16 mouse cellular contexts compared by ENCODE assay signal in the genomic region with DNA sequence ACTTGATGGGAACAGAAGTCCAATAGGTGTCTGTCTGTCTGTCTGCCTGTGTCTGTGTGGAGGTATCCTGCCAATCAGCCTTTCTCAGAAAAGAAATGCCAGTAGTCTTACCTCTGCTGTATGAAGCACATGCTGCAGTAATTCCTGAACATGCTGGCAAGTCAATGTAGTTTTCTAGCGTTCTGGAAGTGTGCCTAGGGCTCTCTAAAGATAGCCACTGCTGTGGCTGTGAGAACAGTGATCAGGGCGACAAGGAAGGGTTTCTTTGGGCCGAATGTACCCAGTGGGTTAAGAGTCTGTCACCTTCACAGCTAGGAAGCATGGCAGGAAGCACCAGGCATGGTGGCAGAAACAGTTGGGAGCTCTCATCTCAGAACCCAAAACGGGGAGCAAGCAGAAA. TPM values are rescaled to one million over a fixed set of nuclear protein-coding genes. Genes with fewer than 3 reads are reported as not detected.
DNase-seq lines count a peak whose midpoint lies in the region; ATAC-seq lines count a peak whose summit lies in the region.
"Had no signal": no experiment of that assay in that cellular context is flagged by ENCODE, and none has a peak within 500 bp of the region (broad histone marks: within the 10 kb centered on the region; RNA-seq: fewer than 3 reads in every experiment).

No protein-coding gene starts in this region.

- no peak overlapping the region for H3K4me2 ChIP-seq in heart, embryonic 12.5 days
- no peak overlapping the region for H3K4me2 ChIP-seq in limb, embryonic 11.5 days (ENCODE audit: low read depth, severe bottlenecking)
- H3K4me2 ChIP-seq in midbrain, embryonic 13.5 days (replicated peaks) = no peak overlapping the region
- H3K4me2 ChIP-seq: kidney, embryonic 15.5 days; limb, embryonic 13.5 days; midbrain, embryonic 12.5 days had no signal

- peaks cover 1% of the 10 kb centered on the region for H3K4me1 ChIP-seq in heart, embryonic 12.5 days (replicated peaks)
- no peaks in the 10 kb centered on the region for H3K4me1 ChIP-seq in limb, embryonic 11.5 days (ENCODE audit: control insufficient read depth, insufficient read depth, low read length)
- no peaks in the 10 kb centered on the region for H3K4me1 ChIP-seq in limb, embryonic 10.5 days
- H3K4me1 ChIP-seq in midbrain, embryonic 13.5 days (replicated peaks) = no peaks in the 10 kb centered on the region
- H3K4me1 ChIP-seq: kidney, embryonic 15.5 days; limb, embryonic 13.5 days; midbrain, embryonic 12.5 days had no signal

- peaks cover 7% of the 10 kb centered on the region; the same call in 1 of the 2 replicates for H3K9me3 ChIP-seq in heart, embryonic 12.5 days (replicated peaks)
- peaks cover 6% of the 10 kb centered on the region; the same call in 1 of the 2 replicates for H3K9me3 ChIP-seq in limb, embryonic 11.5 days (ENCODE audit: control insufficient read depth, low read length)
- H3K9me3 ChIP-seq in limb, embryonic 10.5 days (replicated peaks) = no peaks in the 10 kb centered on the region
- H3K9me3 ChIP-seq in midbrain, embryonic 13.5 days = no peaks in the 10 kb centered on the region; the same call in 1 of the 2 replicates
- H3K9me3 ChIP-seq: kidney, embryonic 15.5 days had no signal

- no peak overlapping the region for H3K4me3 ChIP-seq in heart, embryonic 12.5 days
- H3K4me3 ChIP-seq in limb, embryonic 11.5 days (ENCODE audit: low read depth, low read length) = no peak overlapping the region
- H3K4me3 ChIP-seq in limb, embryonic 10.5 days = no peak overlapping the region
- no peak overlapping the region for H3K4me3 ChIP-seq in midbrain, embryonic 13.5 days (replicated peaks)
- H3K4me3 ChIP-seq: heart, adult 2 months; kidney, embryonic 15.5 days; limb, embryonic 13.5 days; midbrain, embryonic 12.5 days had no signal

- H3K9ac ChIP-seq in heart, embryonic 12.5 days = no peak overlapping the region
- H3K9ac ChIP-seq in limb, embryonic 11.5 days (ENCODE audit: low read length) = no peak overlapping the region
- H3K9ac ChIP-seq in midbrain, embryonic 13.5 days (replicated peaks) = no peak overlapping the region
- H3K9ac ChIP-seq: kidney, embryonic 15.5 days; limb, embryonic 13.5 days; liver, postnatal 0 days; midbrain, embryonic 12.5 days had no signal

- H3K36me3 ChIP-seq in heart, embryonic 12.5 days = peaks cover 55% of the 10 kb centered on the region
- H3K36me3 ChIP-seq in limb, embryonic 11.5 days (ENCODE audit: control insufficient read depth, insufficient read depth, low read length) = peaks cover 19% of the 10 kb centered on the region
- peaks cover 96% of the 10 kb centered on the region for H3K36me3 ChIP-seq in limb, embryonic 10.5 days
- H3K36me3 ChIP-seq in midbrain, embryonic 13.5 days = peaks cover 62% of the 10 kb centered on the region

- 65% methylated on average over 4 of the region's 4 CpGs for WGBS in heart, embryonic 12.5 days
- 87% methylated on average over 4 of the region's 4 CpGs for WGBS in limb, embryonic 11.5 days
- WGBS in limb, embryonic 10.5 days = 89% methylated on average over 4 of the region's 4 CpGs
- 90% methylated on average over 4 of the region's 4 CpGs for WGBS in midbrain, embryonic 13.5 days

- ATAC-seq in heart, embryonic 12.5 days (ENCODE audit: insufficient number of reproducible peaks, low FRiP score) = no peak; the same call in 1 of the 2 replicates
- ATAC-seq in limb, embryonic 11.5 days (ENCODE audit: insufficient number of reproducible peaks, low FRiP score, low TSS enrichment, low read depth) = no peak
- ATAC-seq in midbrain, embryonic 13.5 days = no peak
- ATAC-seq: hindbrain, embryonic 16.5 days; liver, postnatal 0 days had no signal

- peak; percentile 22 for DNase-seq in cerebellum, adult 9-10 months
- DNase-seq in cerebellum, adult 9-11 months = no peak
- peak; percentile 56 to 72 for DNase-seq in heart, adult 18-20 months
- peak; percentile 20 for DNase-seq in limb, embryonic 11.5 days (ENCODE audit: low spot score)
- DNase-seq in limb, embryonic 10.5 days (ENCODE audit: low spot score) = no peak
- DNase-seq in telencephalon, adult 2 months (ENCODE audit: low read depth, low spot score) = peak; percentile 45
- DNase-seq: liver, postnatal 0 days; lung, postnatal 36 days; thymus, postnatal 4 days had no signal

- no peaks in the 10 kb centered on the region for H3K27me3 ChIP-seq in heart, embryonic 12.5 days (replicated peaks)
- H3K27me3 ChIP-seq in limb, embryonic 11.5 days (ENCODE audit: control insufficient read depth, insufficient read depth, low read length) = no peaks in the 10 kb centered on the region
- no peaks in the 10 kb centered on the region for H3K27me3 ChIP-seq in limb, embryonic 10.5 days (ENCODE audit: low read depth, poor library complexity, severe bottlenecking)
- H3K27me3 ChIP-seq in midbrain, embryonic 13.5 days = no peaks in the 10 kb centered on the region
- H3K27me3 ChIP-seq: kidney, embryonic 15.5 days; limb, embryonic 13.5 days; midbrain, embryonic 12.5 days had no signal

- no peak overlapping the region; the same call in 1 of the 2 replicates for H3K27ac ChIP-seq in heart, embryonic 12.5 days (ENCODE audit: poor library complexity, severe bottlenecking)
- no peak overlapping the region for H3K27ac ChIP-seq in limb, embryonic 11.5 days (replicated peaks; ENCODE audit: low read depth, low read length)
- H3K27ac ChIP-seq in limb, embryonic 10.5 days = no peak overlapping the region
- no peak overlapping the region for H3K27ac ChIP-seq in midbrain, embryonic 13.5 days
- H3K27ac ChIP-seq: heart, adult 2 months; kidney, embryonic 15.5 days; limb, embryonic 13.5 days; midbrain, embryonic 12.5 days had no signal

RNA-seq across cellular contexts. Expression of a gene that starts 17.0 kb away (rescaled TPM):
- total RNA-seq in heart, adult 18-20 months (2021) = 1 to 10 TPM; 5.2 to 6.6 TPM
- 46.0 and 46.4 TPM in 2 replicates for polyA plus RNA-seq in heart, embryonic 12.5 days (2016; fragmentation: Nextera tagmentation; extraction: Ambion mirVana)
- polyA plus RNA-seq in limb, embryonic 11.5 days (2014; fragmentation: Nextera tagmentation; extraction: Ambion mirVana) = 219 and 223 TPM in 2 replicates
- polyA plus RNA-seq in limb, embryonic 10.5 days (2016; fragmentation: Nextera tagmentation; extraction: Ambion mirVana) = 245 and 261 TPM in 2 replicates
- polyA plus RNA-seq in midbrain, embryonic 13.5 days (2015; fragmentation: Nextera tagmentation; extraction: Ambion mirVana) = 30.1 and 30.8 TPM in 2 replicates

Comparison
In these comparisons a context has a peak if more than half of its experiments do, and no peak if none do; other contexts are left out.
1. DNase-seq: peak in cerebellum, adult 9-10 months (single experiment), heart, adult 18-20 months (2 of 2), limb, embryonic 11.5 days (single experiment) and telencephalon, adult 2 months (single experiment); none in cerebellum, adult 9-11 months (single experiment) and limb, embryonic 10.5 days (single experiment).